Mouse (Mus musculus): Measurements from ENCODE around the gene Cyb5b. TPM values are rescaled to one million over a fixed set of nuclear protein-coding genes. Genes with fewer than 3 reads are reported as not detected.
A peak's percentile ranks its signal among the peaks of the same experiment; 100 is the strongest.
"Not testable (repeated sequence)": the region's sequence is repeated elsewhere in the genome, so short reads cannot be mapped to it uniquely, and the experiment has no call there.

The Cyb5b gene
- total RNA-seq (2021), result 100 to 1,000 TPM in 1 of 2 experiments, 10 to 100 TPM in 1; 93.9 to 105 TPM

GRCm38 (mm10) chr8:107150404-107151157 lies at the start of gene Cyb5b:
Gene Cyb5b (plus strand): TSS chr8:107150640.
- peak; percentile 84 to 89 for DNase-seq (ENCODE audit: extremely low spot score in 1 of 2, low spot score in 1 of 2)

DNA sequence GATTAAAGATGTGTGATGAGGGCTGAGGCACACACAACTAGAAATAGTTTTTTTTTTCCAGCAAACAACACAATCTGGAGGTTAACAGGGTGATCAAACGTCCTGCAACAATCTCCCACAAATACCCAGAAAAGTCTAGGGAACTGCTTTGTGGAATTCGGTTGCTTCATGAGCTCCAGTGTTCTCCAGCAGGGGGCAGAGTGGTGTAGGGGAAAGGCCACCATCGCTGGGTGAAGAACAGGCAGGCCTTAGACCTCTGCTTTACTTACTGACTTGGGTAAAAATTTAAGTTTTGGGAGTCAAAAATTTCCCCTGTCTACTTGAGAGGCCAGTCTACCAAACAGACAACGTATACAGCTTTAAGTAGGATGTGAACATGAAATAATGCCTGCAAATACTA lies 45.9 kb upstream of the Cyb5b start:
- peak; percentile 60 to 94 for DNase-seq (ENCODE audit: extremely low spot score in 1 of 2, low spot score in 1 of 2)

GRCm38 (mm10) chr8:107108089-107108488 lies 42.4 kb upstream of the Cyb5b start:
- DNase-seq (ENCODE audit: extremely low spot score in 1 of 2, low spot score in 1 of 2), result not testable (repeated sequence)

GRCm38 (mm10) chr8:107108978-107109720 lies 41.3 kb upstream of the Cyb5b start:
- no peak for DNase-seq (ENCODE audit: extremely low spot score in 1 of 2, low spot score in 1 of 2)

DNA sequence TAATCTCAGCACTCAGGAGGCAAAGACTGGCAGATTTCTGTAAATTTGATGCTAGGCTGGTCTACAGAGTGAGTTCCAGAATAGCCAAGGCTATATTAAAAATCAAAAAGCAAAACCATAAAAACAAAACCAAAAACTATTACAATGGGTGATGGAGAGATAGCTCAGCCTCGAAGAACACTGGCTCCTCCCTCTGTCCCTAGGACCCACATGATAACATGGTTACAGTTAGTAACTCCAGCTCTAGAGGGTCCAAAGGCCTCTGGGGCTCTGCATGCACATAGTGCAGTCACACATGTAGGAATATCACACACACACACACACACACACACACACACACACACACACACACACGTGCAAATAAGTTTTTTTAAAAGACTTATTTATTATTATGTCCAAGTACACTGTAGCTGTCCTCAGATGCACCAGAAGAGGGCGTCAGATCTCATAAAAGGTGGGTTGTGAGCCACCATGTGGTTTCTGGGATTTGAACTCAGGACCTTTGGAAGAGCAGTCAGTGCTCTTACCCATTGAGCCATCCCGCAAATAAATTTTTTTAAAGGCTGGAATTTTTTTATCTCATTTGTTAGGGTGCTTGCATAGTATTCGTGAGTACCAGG lies 40.5 kb upstream of the Cyb5b start:
- DNase-seq (ENCODE audit: extremely low spot score in 1 of 2, low spot score in 1 of 2), result no peak

DNA sequence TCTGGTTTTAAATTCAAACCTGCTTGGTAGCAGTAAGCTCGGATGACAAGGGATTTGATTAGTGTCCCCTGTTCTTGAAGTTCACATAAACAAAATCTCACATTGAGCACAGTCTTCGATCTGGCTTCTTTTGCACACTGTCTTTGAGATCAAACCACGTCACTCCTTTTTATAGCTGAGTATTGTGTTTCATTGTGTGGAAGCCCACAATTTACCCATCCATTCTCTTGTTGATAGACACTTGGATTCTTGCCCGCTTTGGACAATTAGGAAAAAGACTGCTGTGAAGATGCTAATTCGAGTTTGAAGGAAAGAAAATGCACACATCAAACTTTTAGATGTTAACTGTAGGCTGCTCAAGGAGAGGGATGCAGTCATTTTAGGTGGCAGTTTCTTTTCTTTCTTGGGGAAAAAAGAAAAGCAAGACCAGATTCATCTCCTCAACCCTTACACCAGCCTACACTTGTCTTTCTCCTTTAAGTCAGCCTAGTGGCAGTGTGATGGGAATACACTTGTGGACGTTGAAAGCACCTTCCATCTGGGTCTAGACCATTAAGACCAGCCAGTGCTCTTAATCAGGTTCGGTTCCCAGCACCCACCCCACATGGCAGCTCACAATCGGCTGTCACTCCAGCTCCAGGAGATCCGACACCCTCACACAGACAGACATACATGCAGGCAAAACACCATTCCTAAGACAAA lies 39.7 kb upstream of the Cyb5b start:
- no peak for DNase-seq (ENCODE audit: extremely low spot score in 1 of 2, low spot score in 1 of 2)

GRCm38 (mm10) chr8:107111340-107112105 lies 38.9 kb upstream of the Cyb5b start:
- no peak for DNase-seq (ENCODE audit: extremely low spot score in 1 of 2, low spot score in 1 of 2)

- DNase-seq (ENCODE audit: extremely low spot score in 1 of 2, low spot score in 1 of 2), result no peak
Measured at GRCm38 (mm10) chr8:107113209-107113608, 37.2 kb upstream of the Cyb5b start.

DNA sequence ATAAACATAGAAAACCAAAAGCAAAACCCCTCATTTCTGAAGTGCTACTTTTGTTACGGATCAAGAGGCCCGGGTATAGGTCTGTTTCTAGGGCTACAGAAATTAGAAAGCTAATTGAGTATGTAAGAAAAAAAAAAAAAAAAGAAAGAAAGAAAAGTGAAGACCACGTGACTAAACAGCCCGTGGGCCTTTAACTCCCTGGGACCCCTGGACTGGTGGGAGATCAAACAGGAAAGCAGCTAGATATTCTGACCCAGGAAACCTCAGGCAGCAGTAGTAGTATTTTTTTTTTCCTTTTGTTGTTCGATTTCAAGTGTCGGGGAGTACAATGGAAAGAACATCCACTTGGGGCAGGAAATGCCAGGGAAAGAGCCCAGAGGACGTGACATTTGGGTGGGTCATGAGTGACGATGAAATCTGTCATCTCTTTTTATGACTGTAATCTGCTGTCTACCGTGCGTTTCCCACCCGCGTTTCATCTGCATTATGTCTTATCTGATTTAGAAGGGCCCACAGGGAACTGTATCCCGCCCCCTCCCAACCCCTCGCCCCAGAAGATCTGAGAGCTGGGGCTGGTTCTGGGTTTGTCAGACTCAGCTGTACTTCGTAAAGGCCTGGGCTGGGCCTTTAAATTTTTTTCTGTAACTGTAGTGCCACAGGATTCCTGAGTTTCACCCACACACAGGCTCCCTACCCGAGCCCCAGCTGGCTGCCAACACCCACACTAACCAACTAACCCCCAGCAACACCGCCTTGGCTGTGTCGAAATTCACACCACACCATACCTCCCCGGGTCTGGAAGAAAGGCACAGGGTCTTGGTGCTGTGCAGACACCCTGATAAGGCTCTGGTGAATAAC lies 36.1 kb upstream of the Cyb5b start:
- no peak for DNase-seq (ENCODE audit: extremely low spot score in 1 of 2, low spot score in 1 of 2)

DNA sequence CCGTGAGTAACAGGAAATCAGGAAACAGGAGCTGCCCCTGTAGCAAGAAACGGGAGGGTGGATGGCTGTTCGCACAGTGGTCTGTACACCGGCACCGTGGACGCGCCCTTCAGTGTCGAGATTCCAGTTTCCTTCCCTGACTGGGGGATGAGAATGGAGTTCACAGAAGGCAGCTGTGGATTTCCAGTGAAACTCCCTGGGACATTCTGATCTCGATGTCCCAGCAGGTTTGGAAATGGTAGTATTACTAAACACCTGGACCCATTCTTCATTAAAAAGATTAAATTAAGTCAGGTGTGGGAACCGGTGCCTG lies 35.5 kb upstream of the Cyb5b start:
- no peak for DNase-seq (ENCODE audit: extremely low spot score in 1 of 2, low spot score in 1 of 2)

- DNase-seq (ENCODE audit: extremely low spot score in 1 of 2, low spot score in 1 of 2), result peak; percentile 65 to 86
Measured at GRCm38 (mm10) chr8:107116023-107116422, 34.4 kb upstream of the Cyb5b start.

DNA sequence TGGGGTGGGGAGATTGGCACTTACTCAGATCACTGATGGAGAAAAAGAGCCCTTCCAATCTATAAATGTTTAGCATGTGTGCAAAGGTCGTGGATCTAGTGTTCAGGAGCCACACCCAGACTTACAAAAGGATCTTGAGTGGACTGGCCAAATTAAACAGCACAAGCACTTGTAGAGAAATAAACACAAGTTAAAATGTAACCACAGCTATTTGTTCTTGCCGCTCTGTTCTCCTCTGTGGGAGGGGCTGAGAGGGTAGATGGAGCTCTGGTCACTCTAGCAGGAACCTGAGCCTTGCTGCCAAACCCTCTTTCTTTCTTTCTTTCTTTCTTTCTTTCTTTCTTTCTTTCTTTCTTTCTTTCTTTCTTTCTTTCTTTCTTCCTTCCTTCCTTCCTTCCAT lies 33.4 kb upstream of the Cyb5b start:
- no peak for DNase-seq (ENCODE audit: extremely low spot score in 1 of 2, low spot score in 1 of 2)

GRCm38 (mm10) chr8:107118803-107119233 lies 31.6 kb upstream of the Cyb5b start:
- DNase-seq (ENCODE audit: extremely low spot score in 1 of 2, low spot score in 1 of 2), result no peak

GRCm38 (mm10) chr8:107119412-107119811 lies 31.0 kb upstream of the Cyb5b start:
- DNase-seq (ENCODE audit: extremely low spot score in 1 of 2, low spot score in 1 of 2), result no peak

DNA sequence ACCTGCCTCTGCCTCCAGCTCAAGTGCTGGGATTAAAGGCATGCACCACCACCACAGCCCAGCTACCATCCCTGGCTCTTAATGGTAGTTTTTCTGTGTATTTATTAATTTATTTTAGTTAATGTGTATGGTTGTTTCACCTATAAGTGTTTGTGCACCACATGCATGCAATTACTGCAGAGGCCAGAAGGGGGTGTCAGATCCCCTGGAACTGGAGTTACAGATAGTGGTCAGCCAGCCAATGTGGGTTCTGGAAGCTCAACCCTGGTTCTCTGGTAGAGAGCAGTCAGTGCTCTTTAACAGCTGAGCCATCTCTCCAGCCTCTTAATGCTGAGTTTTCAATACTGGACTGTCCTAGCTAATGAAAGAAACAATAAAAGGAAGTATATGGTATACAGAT lies 29.6 kb upstream of the Cyb5b start:
- DNase-seq (ENCODE audit: extremely low spot score in 1 of 2, low spot score in 1 of 2), result no peak

DNA sequence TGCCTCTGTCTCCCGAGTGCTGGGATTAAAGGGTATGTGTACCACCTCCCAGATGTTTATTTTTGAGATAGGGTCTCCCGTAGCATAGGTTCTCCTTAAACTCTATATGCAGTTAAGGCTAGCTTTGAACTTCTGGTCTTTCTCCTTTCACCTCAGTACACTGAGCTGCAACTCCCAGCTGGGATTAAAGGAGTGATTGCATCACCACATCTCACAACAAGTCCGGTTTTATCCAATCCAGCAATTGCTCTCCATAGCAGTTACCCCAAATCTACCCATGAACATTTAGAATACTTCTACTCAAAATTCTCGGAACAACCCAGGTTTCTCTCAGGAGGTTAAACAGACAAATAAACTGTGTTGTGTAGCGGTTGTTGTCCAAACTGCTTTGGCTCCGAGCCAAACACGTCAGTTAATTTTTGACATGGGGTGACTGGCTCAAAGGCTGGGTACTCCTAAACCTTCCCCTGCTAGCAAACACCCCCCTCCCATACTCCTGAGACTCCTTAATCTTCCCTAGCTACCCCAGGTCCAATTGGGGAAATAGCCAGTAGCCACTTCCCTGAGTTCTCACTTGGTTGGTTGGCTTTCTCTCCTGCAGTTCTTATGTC lies 28.7 kb upstream of the Cyb5b start:
- DNase-seq (ENCODE audit: extremely low spot score in 1 of 2, low spot score in 1 of 2), result no peak

GRCm38 (mm10) chr8:107123063-107123614 lies 27.3 kb upstream of the Cyb5b start:
- no peak for DNase-seq (ENCODE audit: extremely low spot score in 1 of 2, low spot score in 1 of 2)

- DNase-seq (ENCODE audit: extremely low spot score in 1 of 2, low spot score in 1 of 2), result no peak
Measured at GRCm38 (mm10) chr8:107124343-107124742, 26.1 kb upstream of the Cyb5b start.

Measured in layer of hippocampus, postnatal 25 days (tissue).